Mouse (Mus musculus) kidney, postnatal 0 days (tissue): ENCODE measurements at regions not wholly inside any gene's neighbourhood (a gene's known extent, or its start where the extent isn't known, plus 50 kb on each side); places are given as distances from the start of the nearest gene placed in this dataset.
A peak's percentile ranks its signal among the peaks of the same experiment; 100 is the strongest.

Source experiments
- ATAC-seq: fragments of 200-750 bp; cut with Nextera tagmentation; replicated peaks from 2 replicates; pipeline ENCODE4 v1.8.0; 2017; ENCODE audit warnings: low read depth, moderate number of reproducible peaks, moderate TSS enrichment, moderate library complexity; ENCODE audit not compliant: low FRiP score
- DNase-seq: peaks from one replicate; pipeline ENCODE4 v3.0.0-alpha.2; 2016; ENCODE audit warnings: low spot score
- H3K27ac ChIP-seq: fragments of 300-500 bp; sonication (generic); 2 replicates; pipeline ENCODE4 v1.5.1; 2014; ENCODE audit warnings: mild to moderate bottlenecking
- H3K27me3 ChIP-seq: fragments of 300-500 bp; sonication (generic); 2 replicates; pipeline ENCODE4 v1.6.1; 2014; ENCODE audit warnings: low read length, mixed read lengths; ENCODE audit not compliant: insufficient read depth
- H3K36me3 ChIP-seq: fragments of 300-500 bp; sonication (generic); 2 replicates; pipeline ENCODE4 v1.6.1; 2014; ENCODE audit warnings: low read length, mixed read lengths; ENCODE audit not compliant: insufficient read depth
- H3K4me1 ChIP-seq: fragments of 300-500 bp; sonication (generic); replicated peaks from 2 replicates; pipeline ENCODE4 v1.6.1; 2014; ENCODE audit warnings: antibody characterized with exemption, low read length, mixed read lengths; ENCODE audit not compliant: insufficient read depth
- H3K4me2 ChIP-seq: fragments of 300-500 bp; sonication (generic); 2 replicates; pipeline ENCODE4 v1.6.1; 2014; ENCODE audit warnings: mild to moderate bottlenecking, low read length, moderate library complexity, mixed read lengths
- H3K4me3 ChIP-seq: fragments of 300-500 bp; sonication (generic); replicated peaks from 2 replicates; pipeline ENCODE4 v1.5.1; 2014; ENCODE audit warnings: low read depth, low read length
- H3K9ac ChIP-seq: fragments of 300-500 bp; sonication (generic); 2 replicates; pipeline ENCODE4 v1.6.1; 2014; ENCODE audit warnings: low read depth, low read length
- H3K9me3 ChIP-seq: fragments of 300-500 bp; sonication (generic); replicated peaks from 2 replicates; pipeline ENCODE4 v1.6.1; 2016; ENCODE audit warnings: low read length, inconsistent platforms, mixed read lengths
- CTCF ChIP-seq: IDR thresholded peaks from 2 replicates; pipeline ENCODE4 v1.5.1; 2016; ENCODE audit warnings: antibody characterized with exemption, low read depth, mild to moderate bottlenecking, moderate library complexity
- WGBS: fragments of 180-500 bp; shearing (Covaris S2); extraction: QIAGEN DNeasy Blood & Tissue Kit; methylation state at CpG from one replicate; pipeline ENCODE4 v1.1.7; 2014; 5-methylcytosine and 5-hydroxymethylcytosine counted together

DNA sequence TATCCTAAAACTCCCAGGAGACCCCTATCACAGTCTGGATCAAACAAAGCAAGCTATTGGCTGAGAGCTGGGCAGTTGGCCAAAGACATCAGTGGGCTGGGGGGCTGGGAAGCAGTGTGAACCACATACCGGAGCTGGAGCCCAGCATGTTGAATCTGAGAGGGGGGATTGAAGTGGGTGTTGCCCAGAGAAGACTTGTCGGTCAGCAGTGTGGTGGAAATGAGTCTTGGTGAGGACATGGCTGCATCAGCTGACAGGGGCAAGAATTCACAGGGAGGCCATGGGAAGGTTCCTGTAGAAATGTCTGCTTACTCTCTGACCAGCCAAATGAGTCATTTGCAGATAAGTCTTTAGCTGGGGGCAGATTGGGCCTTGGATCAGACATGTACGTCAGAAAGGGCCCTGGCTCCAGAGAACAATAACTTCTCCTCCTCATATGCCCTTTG is 184.6 kb downstream of the Fndc1 start:
- no peak overlapping the region for H3K4me2 ChIP-seq
- H3K9me3 ChIP-seq, result no peaks in the 10 kb centered on the region
- H3K36me3 ChIP-seq, result no peaks in the 10 kb centered on the region
- no peak overlapping the region for H3K27ac ChIP-seq
- H3K4me3 ChIP-seq, result no peak overlapping the region
- 27% methylated on average over 3 of the region's 3 CpGs for WGBS
- no peaks in the 10 kb centered on the region for H3K4me1 ChIP-seq
- DNase-seq, result peak; percentile 61
- no peak for TF ChIP-seq CTCF
- ATAC-seq, result no peak
- H3K9ac ChIP-seq, result no peak overlapping the region
- no peaks in the 10 kb centered on the region for H3K27me3 ChIP-seq

DNA sequence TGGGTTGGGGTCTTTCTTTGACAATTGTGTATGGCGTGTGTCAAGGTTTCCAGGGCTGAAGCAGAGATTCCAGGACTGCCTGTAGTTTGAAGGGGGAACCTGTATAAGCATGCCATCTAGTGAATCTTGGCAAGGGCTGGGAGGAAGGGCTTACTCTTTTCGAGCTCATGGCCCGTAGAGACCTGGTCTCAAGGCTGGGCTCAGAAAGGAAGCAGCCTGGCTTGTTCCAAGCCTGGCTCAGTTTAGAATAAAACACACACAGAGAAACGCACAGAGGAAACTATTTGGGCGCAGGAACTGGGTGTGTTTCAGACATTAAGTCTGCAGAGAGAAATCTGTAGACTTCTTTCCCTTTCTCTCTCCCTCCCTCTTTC is 192.8 kb downstream of the Fndc1 start:
- Histone ChIP-seq H3K9ac (no peak overlapping the region), H3K27ac (peak overlapping the region; percentile 54; the same call in 1 of the 2 replicates), H3K27me3 (no peaks in the 10 kb centered on the region), H3K4me2 (no peak overlapping the region), H3K36me3 (no peaks in the 10 kb centered on the region), H3K4me3 (no peak overlapping the region), H3K9me3 (no peaks in the 10 kb centered on the region), H3K4me1 (no peaks in the 10 kb centered on the region)
- ATAC-seq, result no peak
- DNase-seq, result no peak
- WGBS, result 60% methylated on average over 5 of the region's 5 CpGs
- TF ChIP-seq CTCF, result no peak

DNA sequence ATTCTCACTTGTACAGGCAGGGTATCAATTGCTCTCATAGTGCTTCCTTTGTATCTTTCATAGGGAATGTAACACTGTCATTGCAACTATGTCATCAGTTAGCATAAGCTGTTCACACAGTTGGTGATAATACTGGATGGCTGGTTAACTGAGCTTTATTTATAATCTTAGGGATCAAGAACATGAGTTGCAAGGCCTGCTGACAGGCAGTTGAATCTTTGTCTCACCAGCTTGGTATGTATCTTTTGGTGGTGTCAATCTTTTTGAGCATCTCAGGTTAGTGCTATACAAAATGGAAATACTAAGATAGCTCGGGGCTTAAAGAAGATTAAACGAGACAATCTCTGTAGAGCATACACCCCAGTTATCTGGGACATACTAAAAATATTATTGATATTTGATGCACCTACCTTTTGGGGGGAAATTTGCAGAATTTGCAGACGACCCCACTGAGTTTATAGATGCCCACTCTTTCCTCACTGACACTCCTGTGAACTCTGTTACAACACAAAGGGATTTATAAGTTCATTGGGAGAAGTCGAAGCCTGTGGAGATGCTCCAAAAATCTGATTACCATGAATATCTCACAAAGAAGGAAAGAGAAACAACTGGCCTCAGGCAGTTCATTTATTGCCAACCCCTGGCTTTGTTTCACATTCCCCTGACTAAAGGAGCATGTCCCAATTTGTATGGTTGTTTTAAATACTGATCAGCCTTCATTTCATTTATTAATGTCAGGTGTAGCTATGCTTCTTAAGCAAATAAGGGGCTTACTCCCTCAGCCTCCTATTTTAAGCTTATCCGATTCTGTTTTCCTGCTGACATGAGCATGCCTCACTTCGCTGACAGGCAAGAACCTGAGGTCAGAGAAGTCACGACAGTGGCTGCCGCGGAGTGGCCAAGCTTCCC is 193.5 kb downstream of the Fndc1 start:
- no peak for TF ChIP-seq CTCF
- no peaks in the 10 kb centered on the region for H3K27me3 ChIP-seq
- H3K27ac ChIP-seq, result 0 out of 2 replicates have a peak overlapping the region, but pooled peaks have one; percentile 54
- no peak overlapping the region for H3K4me2 ChIP-seq
- 65% methylated on average over 9 of the region's 9 CpGs for whole genome bisulfite sequencing
- H3K9ac ChIP-seq, result no peak overlapping the region
- DNase-seq (no peak), ATAC-seq (no peak)
- H3K4me1 ChIP-seq, result no peaks in the 10 kb centered on the region
- H3K36me3 ChIP-seq, result no peaks in the 10 kb centered on the region
- H3K4me3 ChIP-seq, result no peak overlapping the region
- no peaks in the 10 kb centered on the region for H3K9me3 ChIP-seq

DNA sequence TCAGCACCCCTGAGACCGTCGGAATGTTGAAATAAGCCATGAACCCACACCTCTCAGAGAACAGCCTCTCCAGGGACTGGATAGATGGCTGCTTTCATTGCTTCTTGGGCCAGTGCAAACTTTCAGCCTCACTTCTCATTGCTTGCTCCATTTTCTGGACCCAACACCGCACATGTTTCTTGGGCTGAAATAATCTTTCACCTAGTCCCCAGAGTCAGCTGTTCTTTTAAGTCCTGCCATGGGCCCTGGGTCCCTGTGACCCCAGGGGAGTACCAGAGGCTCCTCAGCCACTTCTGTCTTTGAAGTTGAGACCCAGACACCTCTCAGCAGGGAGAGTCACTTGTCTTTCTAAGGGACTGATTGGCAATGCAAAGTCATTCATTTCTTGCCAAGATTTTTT is 201.4 kb downstream of the Fndc1 start:
- no peak for DNase-seq
- 72% methylated on average over 3 of the region's 3 CpGs for WGBS
- TF ChIP-seq CTCF, result no peak

DNA sequence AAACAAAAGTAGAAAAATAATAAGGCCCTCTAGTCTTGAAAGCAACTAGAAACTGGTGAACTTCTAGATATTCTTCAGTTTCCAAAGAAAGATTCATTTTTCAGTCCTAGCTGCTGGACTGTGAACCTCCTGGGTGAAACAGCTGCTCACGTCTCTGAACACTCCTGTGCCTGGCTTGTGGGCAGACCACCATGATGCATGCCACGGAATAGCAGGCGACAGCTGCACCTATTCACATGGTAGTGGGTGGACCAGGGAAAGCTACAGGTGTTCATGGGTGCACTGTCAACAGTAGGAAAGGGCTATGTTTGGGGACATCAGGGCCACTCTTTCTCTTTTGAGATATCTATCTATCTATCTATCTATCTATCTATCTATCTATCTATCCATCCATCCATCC is 203.7 kb downstream of the Fndc1 start:
- Histone ChIP-seq H3K36me3 (no peaks in the 10 kb centered on the region), H3K9me3 (no peaks in the 10 kb centered on the region), H3K4me3 (no peak overlapping the region), H3K4me1 (no peaks in the 10 kb centered on the region), H3K27me3 (no peaks in the 10 kb centered on the region), H3K9ac (no peak overlapping the region), H3K4me2 (no peak overlapping the region), H3K27ac (no peak overlapping the region)
- no peak for ATAC-seq
- 92% methylated on average over 3 of the region's 3 CpGs for WGBS
- TF ChIP-seq CTCF, result no peak
- DNase-seq, result no peak

More for the DNA sequence above, 201.4 kb downstream of the Fndc1 start:
- Histone ChIP-seq H3K4me2 (no peak overlapping the region), H3K4me1 (no peaks in the 10 kb centered on the region), H3K27me3 (no peaks in the 10 kb centered on the region), H3K9ac (no peak overlapping the region), H3K9me3 (no peaks in the 10 kb centered on the region), H3K4me3 (no peak overlapping the region), H3K27ac (no peak overlapping the region), H3K36me3 (no peaks in the 10 kb centered on the region)
- ATAC-seq, result no peak

DNA sequence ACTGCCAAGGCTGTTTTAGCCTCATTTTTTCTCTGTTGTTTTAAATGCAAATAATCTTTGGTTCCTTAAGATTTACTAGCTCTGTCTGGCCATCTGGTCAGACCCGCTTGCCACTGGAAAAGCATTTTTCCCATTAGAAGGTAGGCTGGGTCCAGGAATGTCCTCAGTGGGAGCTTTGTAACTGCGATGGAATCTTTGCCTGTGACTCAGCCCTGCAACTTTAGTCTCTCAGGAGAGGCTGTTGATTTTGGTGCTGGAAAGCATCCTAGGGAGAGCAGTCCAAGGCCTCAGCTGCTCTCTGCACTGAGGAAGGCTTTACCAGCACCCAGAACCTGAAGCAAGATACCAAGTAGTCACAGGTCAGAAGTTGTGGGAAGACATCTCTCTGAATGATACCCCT is 205.8 kb downstream of the Fndc1 start:
- Histone ChIP-seq H3K9ac (no peak overlapping the region), H3K4me1 (no peaks in the 10 kb centered on the region), H3K4me3 (no peak overlapping the region), H3K27me3 (no peaks in the 10 kb centered on the region), H3K4me2 (no peak overlapping the region), H3K36me3 (no peaks in the 10 kb centered on the region), H3K27ac (no peak overlapping the region), H3K9me3 (no peaks in the 10 kb centered on the region)
- no peak for TF ChIP-seq CTCF
- 67% methylated on average over 2 of the region's 2 CpGs for WGBS
- DNase-seq (no peak), ATAC-seq (no peak)
